Mouse (Mus musculus) CH12.LX (cell line): ENCODE results near the gene Dpagt1.

Source experiments
- EP300 ChIP-seq: IDR thresholded peaks from 2 replicates; pipeline ENCODE4 v1.6.1; 2011; ENCODE audit warnings: low read length, improper control_type of control experiment
- MAFK ChIP-seq: IDR thresholded peaks from 2 replicates; pipeline ENCODE4 v1.6.1; 2011; ENCODE audit warnings: low read length, improper control_type of control experiment; ENCODE audit not compliant: insufficient replicate concordance

- TF ChIP-seq EP300 (no peak), MAFK (no peak)
Observed at GRCm38 (mm10) chr9:44317452-44317851, 8.4 kb upstream of the Dpagt1 start.
